Mouse (Mus musculus): ENCODE measurements at regions not wholly inside any gene's neighbourhood (a gene's known extent, or its start where the extent isn't known, plus 50 kb on each side); places are given as distances from the start of the nearest gene placed in this dataset.
A peak's percentile ranks its signal among the peaks of the same experiment; 100 is the strongest.
"Not testable (repeated sequence)": the region's sequence is repeated elsewhere in the genome, so short reads cannot be mapped to it uniquely, and the experiment has no call there.

- not testable (repeated sequence) for DNase-seq (ENCODE audit: low read depth, low spot score)
Observed at GRCm38 (mm10) chr4:3497392-3497791, 312.2 kb upstream of the Vmn1r3 start.

- not testable (repeated sequence) for DNase-seq (ENCODE audit: low read depth, low spot score)
Observed at GRCm38 (mm10) chr4:3495987-3496386, 310.8 kb upstream of the Vmn1r3 start.

- DNase-seq (ENCODE audit: low read depth, low spot score), result not testable (repeated sequence)
Observed at GRCm38 (mm10) chr4:3494123-3494681, 309.0 kb upstream of the Vmn1r3 start.

- DNase-seq (ENCODE audit: low read depth, low spot score), result not testable (repeated sequence)
Observed at GRCm38 (mm10) chr4:3490901-3491300, 305.7 kb upstream of the Vmn1r3 start.

- no peak for DNase-seq (ENCODE audit: low read depth, low spot score)
Observed at GRCm38 (mm10) chr4:3482092-3482491, 296.9 kb upstream of the Vmn1r3 start.

- DNase-seq (ENCODE audit: low read depth, low spot score), result no peak
Observed at GRCm38 (mm10) chr4:3456773-3457172, 271.6 kb upstream of the Vmn1r3 start.

GRCm38 (mm10) chr4:3437380-3437779 lies 252.2 kb upstream of the Vmn1r3 start:
- DNase-seq (ENCODE audit: low read depth, low spot score), result not testable (repeated sequence)

GRCm38 (mm10) chr4:3427968-3428367 lies 242.8 kb upstream of the Vmn1r3 start:
- DNase-seq (ENCODE audit: low read depth, low spot score), result peak; percentile 78

- peak; percentile 78 for DNase-seq (ENCODE audit: low read depth, low spot score)
Observed at GRCm38 (mm10) chr4:3419920-3420499, 234.9 kb upstream of the Vmn1r3 start.

GRCm38 (mm10) chr4:3416670-3417069 lies 231.5 kb upstream of the Vmn1r3 start:
- DNase-seq (ENCODE audit: low read depth, low spot score), result no peak

- not testable (repeated sequence) for DNase-seq (ENCODE audit: low read depth, low spot score)
Observed at GRCm38 (mm10) chr4:3414442-3415022, 229.4 kb upstream of the Vmn1r3 start.

- DNase-seq (ENCODE audit: low read depth, low spot score), result no peak
Observed at GRCm38 (mm10) chr4:3413493-3414441, 228.6 kb upstream of the Vmn1r3 start.

- not testable (repeated sequence) for DNase-seq (ENCODE audit: low read depth, low spot score)
Observed at GRCm38 (mm10) chr4:3412323-3412722, 227.2 kb upstream of the Vmn1r3 start.

GRCm38 (mm10) chr4:3402856-3403255 lies 217.7 kb upstream of the Vmn1r3 start:
- not testable (repeated sequence) for DNase-seq (ENCODE audit: low read depth, low spot score)

- not testable (repeated sequence) for DNase-seq (ENCODE audit: low read depth, low spot score)
Observed at GRCm38 (mm10) chr4:3401766-3402165, 216.6 kb upstream of the Vmn1r3 start.

- peak; percentile 66 for DNase-seq (ENCODE audit: low read depth, low spot score)
Observed at GRCm38 (mm10) chr4:3391579-3391978, 206.4 kb upstream of the Vmn1r3 start.

GRCm38 (mm10) chr4:3373027-3373763 lies 188.0 kb upstream of the Vmn1r3 start:
- DNase-seq (ENCODE audit: low read depth, low spot score), result not testable (repeated sequence)

GRCm38 (mm10) chr4:3368021-3368420 lies 182.9 kb upstream of the Vmn1r3 start:
- peak; percentile 40 for DNase-seq (ENCODE audit: low read depth, low spot score)

GRCm38 (mm10) chr4:3343443-3343842 lies 158.3 kb upstream of the Vmn1r3 start:
- DNase-seq (ENCODE audit: low read depth, low spot score), result not testable (repeated sequence)

GRCm38 (mm10) chr4:3342696-3343095 lies 157.5 kb upstream of the Vmn1r3 start:
- DNase-seq (ENCODE audit: low read depth, low spot score), result not testable (repeated sequence)

- DNase-seq (ENCODE audit: low read depth, low spot score), result not testable (repeated sequence)
Observed at GRCm38 (mm10) chr4:3342165-3342564, 157.0 kb upstream of the Vmn1r3 start.

Measured in A20 (cell line).